Mouse (Mus musculus): ENCODE results near the gene Rab24. TPM values are rescaled to one million over a fixed set of nuclear protein-coding genes. Genes with fewer than 3 reads are reported as not detected.

The Rab24 gene
- 56.0 to 78.1 TPM (median 72.9 TPM) in 4 replicates for total RNA-seq (2023; ENCODE audit: inconsistent age)

GRCm38 (mm10) chr13:55321434-55322129 is at the start of gene Rab24:
TSS of gene Rab24 (minus strand) at chr13:55321946.

DNA sequence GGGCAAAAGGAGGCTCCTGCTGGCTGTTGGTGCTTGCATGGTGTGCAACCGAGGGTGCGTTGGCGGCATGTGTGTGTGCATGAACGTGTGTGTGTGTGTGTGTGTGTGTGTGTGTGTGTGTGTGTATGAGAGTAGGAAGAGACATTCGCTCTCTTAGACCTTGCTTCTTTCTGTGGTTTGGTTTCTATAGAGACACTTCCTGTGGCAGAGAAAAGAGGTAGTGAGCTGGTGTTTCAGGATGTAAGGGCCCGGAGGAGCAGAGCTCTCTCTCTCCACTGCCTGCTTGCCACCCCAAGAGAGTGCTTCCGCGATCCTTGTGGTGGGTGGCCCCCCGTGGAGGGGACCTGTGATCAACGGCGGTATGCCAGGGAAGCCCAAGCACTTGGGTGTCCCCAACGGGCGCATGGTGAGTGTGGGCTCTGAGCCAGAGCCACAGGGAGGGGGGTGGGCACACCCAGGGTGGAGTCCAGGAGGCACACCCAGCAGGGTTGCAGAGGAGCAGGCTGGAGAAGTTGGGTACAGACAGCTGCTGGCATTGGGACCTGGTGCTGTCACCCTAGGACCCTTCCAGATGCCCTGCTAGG is 47.9 kb upstream of the Rab24 start, which contains the start of gene Rgs14:
TSS of gene Rgs14 (plus strand) at position 202 of the 584 bp plus-strand sequence.

GRCm38 (mm10) chr13:55362453-55363060 is 40.8 kb upstream of the Rab24 start, which contains the start of gene Lman2:
TSS of gene Lman2 (minus strand) at chr13:55362783.

GRCm38 (mm10) chr13:55329683-55330566 is 8.2 kb upstream of the Rab24 start, which contains the start of gene Mxd3:
TSS of gene Mxd3 (minus strand) at chr13:55329823.

DNA sequence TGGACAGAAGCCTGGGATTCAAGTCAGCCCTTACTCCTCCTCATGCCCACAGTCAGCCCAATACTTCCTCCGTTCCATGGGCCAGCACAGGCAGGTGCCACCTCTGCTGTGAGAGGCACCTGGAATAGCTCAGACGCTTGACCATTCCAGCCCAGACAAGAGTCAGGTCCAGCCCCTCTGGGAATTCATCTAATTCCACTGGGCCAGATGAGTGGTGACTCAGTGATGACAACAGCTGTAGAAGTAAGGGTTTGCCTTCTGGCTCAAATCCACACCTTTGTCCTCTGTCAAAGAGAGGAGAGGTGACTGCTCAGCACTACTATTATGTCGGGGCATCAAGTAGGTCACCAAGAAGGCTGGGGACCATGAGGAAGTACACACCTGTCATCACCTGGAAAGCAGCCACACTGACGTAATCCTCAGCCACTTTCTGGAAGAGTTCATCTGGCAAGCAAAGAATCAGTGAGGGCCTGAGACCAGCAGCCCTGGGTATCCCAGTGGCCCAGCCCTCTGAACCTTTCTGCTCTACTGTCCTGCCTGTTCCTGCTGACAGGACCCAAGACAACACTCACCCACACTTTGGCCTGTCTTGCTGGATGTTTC is 1.7 kb downstream of the Rab24 start, which contains the start of gene Prelid1:
TSS of gene Prelid1 (plus strand) at position 570 of the 603 bp plus-strand sequence.

Other genes with a start within 250 kb of the Rab24 start
- gene Uimc1, start 221.6 kb downstream of the Rab24 start, total RNA-seq (2023; ENCODE audit: inconsistent age), result 64.9 to 78.5 TPM (median 73.2 TPM) in 4 replicates
- gene Zfp346, start 216.6 kb downstream of the Rab24 start, total RNA-seq (2023; ENCODE audit: inconsistent age), result 21.9 to 37.1 TPM (median 26.3 TPM) in 4 replicates
- not detected in 4 replicates for gene Gm17617, start 188.4 kb downstream of the Rab24 start, total RNA-seq (2023; ENCODE audit: inconsistent age)
- not detected in 4 replicates for gene Fgfr4, start 169.3 kb downstream of the Rab24 start, total RNA-seq (2023; ENCODE audit: inconsistent age)
- 174 to 194 TPM (median 186 TPM) in 4 replicates for gene Nsd1, start 112.2 kb downstream of the Rab24 start, total RNA-seq (2023; ENCODE audit: inconsistent age)
- gene Prelid1, start 1.4 kb downstream of the Rab24 start, total RNA-seq (2023; ENCODE audit: inconsistent age), result 127 to 142 TPM (median 132 TPM) in 4 replicates
- gene Mxd3, start 7.9 kb upstream of the Rab24 start, total RNA-seq (2023; ENCODE audit: inconsistent age), result 1.8 to 2.6 TPM (median 2.2 TPM) in 4 replicates
- 110 to 124 TPM (median 118 TPM) in 4 replicates for gene Lman2, start 40.8 kb upstream of the Rab24 start, total RNA-seq (2023; ENCODE audit: inconsistent age)
- gene Rgs14, start 47.8 kb upstream of the Rab24 start, total RNA-seq (2023; ENCODE audit: inconsistent age), result 67.6 to 76.8 TPM (median 73.8 TPM) in 4 replicates
- gene Slc34a1, start 76.2 kb upstream of the Rab24 start, total RNA-seq (2023; ENCODE audit: inconsistent age), result 0.15 to 0.63 TPM (median 0.37 TPM) in 4 replicates
- not detected in 4 replicates for gene Pfn3, start 93.3 kb upstream of the Rab24 start, total RNA-seq (2023; ENCODE audit: inconsistent age)
- 1.6 to 3.1 TPM (median 1.8 TPM) in 4 replicates for gene F12, start 104.8 kb upstream of the Rab24 start, total RNA-seq (2023; ENCODE audit: inconsistent age)
- gene Grk6, start 123.1 kb upstream of the Rab24 start, total RNA-seq (2023; ENCODE audit: inconsistent age), result 461 to 500 TPM (median 466 TPM) in 4 replicates
- 32.8 to 35.9 TPM (median 35.6 TPM) in 4 replicates for gene Prr7, start 142.3 kb upstream of the Rab24 start, total RNA-seq (2023; ENCODE audit: inconsistent age)
- 0.29 to 0.61 TPM (median 0.48 TPM) in 3 of 4 replicates, not detected in the other for gene Dbn1, start 166.2 kb upstream of the Rab24 start, total RNA-seq (2023; ENCODE audit: inconsistent age)
- 23.1 to 32.2 TPM (median 27.2 TPM) in 4 replicates for gene Pdlim7, start 191.7 kb upstream of the Rab24 start, total RNA-seq (2023; ENCODE audit: inconsistent age)
- 312 to 332 TPM (median 327 TPM) in 4 replicates for gene Dok3, start 207.3 kb upstream of the Rab24 start, total RNA-seq (2023; ENCODE audit: inconsistent age)
- 135 to 156 TPM (median 143 TPM) in 4 replicates for gene Ddx41, start 214.7 kb upstream of the Rab24 start, total RNA-seq (2023; ENCODE audit: inconsistent age)
- gene Fam193b, start 249.2 kb upstream of the Rab24 start, total RNA-seq (2023; ENCODE audit: inconsistent age), result 144 to 171 TPM (median 151 TPM) in 4 replicates

Data from B cell, adult (primary cell).